Mouse (Mus musculus) neutrophil, adult 5-6 weeks (primary cell): ENCODE measurements at regions not wholly inside any gene's neighbourhood (a gene's known extent, or its start where the extent isn't known, plus 50 kb on each side); places are given as distances from the start of the nearest gene placed in this dataset.

Experiments
- ATAC-seq: fragments of 151-379, 151-347 bp; 2 replicates; pipeline ENCODE4 v1.8.0; 2017; ENCODE audit warnings: mild to moderate bottlenecking, moderate TSS enrichment; ENCODE audit not compliant: insufficient number of reproducible peaks, poor library complexity, low FRiP score, severe bottlenecking; ENCODE audit errors: extremely low read depth

DNA sequence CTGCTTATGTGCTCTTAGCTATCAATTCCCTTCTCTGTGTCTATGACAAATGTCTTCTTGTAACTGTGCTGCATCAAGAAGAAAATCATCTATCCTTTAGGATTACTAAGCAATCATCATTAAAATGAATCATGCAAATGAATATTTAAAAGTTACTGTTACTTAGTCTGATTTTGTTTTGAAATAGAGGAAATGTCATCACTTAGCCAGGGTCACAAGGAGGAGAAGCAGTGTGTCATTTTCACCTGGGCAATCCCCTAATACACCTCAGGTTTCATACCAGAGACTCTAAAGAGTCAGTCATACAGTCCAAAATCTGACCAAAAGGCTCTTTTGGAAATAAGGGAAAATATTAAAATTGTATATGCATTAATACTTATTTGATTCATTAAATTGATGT lies 74.2 kb upstream of the Klf6 start:
- no peak for ATAC-seq

DNA sequence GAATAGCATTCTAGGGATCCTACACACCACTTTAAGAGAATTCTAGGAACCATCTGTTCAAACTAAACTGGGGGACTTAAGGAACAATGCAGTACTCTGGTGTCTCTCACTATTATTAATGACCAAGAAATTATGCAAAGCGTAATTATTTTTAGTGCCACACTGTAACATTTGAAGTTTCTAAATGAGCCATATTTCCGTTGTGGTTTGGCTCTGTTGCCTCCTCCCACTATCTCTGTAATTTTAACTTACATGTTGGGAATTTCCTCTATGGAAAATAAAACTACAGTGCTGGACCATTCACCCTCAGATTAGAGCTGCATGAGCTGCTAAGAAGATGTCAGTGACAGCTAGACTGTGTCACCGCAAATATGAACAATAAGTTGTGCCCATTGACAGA lies 72.0 kb upstream of the Klf6 start:
- ATAC-seq = no peak

DNA sequence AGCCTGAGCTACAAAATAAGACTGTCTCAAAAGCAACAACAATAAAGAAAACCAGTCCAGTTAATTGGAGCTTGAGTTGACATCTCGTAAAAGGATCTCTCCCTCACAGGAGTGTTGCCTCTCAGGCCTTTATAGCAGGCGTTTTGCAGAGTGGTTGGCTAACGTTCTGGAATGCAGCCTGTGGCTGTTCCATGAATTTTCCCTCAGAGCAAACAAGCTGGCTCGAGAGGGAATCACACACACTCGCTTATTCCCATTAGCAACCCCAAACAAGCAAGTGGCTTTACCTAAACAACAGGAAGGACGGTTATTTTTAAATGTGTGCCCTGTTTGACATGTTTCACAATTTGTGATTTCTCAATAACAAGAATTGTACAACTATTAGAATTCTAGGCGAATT lies 59.2 kb upstream of the Klf6 start:
- no peak for ATAC-seq

DNA sequence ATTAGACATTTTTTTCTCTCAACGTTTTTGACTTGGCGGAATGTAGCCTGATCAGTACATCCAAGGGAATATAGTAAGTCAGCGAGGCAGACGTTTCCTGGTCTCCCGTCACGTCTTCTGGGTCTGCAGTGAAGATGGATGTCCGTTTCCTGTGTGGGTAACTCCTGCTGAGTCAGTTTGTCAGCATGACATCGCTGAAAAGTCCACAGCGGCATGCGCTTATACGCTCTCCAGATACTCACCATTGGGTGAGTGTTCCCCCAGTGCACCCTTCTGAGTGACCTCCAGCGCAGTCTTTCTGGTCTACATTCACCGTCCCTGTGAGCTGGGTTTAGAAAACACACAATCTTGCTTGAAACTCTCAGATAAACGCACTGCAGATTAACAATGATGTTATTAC lies 58.5 kb upstream of the Klf6 start:
- ATAC-seq = peak; percentile 51; the same call in 1 of the 2 replicates

DNA sequence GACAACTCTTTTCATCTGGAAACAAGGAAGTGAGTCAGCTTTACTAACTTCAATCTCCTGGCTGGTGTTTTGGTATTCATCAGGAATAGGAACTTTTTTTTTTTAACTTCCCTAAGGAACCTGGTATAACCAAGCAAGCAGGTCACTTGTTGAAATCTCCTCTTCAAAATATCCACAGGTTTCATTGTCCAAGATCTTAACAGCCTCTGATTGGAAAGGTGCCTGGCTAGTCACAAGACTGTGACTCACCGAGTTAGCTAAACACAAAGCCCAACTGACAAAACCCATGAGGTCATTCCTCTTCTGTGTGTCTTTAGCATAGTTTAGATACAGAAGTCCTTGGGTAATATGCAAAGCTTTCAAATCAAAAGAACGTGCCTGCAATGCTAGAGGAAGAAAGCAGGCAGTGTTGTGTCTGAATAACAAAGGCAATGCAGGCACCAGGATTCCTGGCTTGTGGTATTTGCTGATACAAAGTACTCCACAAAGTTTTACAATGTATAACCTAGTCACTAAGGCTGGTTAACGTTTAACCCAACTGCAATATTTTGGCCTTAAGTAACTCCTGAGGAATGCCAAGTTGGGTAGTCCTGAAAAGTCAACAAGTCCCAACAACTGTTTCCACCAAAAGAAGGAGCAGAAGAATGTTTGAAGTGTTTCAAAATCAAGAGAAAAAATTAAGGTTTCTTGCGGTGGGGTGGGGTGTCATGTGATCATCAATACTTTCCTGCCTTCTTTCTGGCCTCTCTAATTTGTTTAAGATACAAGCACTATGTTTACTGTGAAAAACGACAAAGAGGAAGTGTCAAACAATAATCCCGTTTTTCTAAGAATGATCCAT lies 57.5 kb upstream of the Klf6 start:
- ATAC-seq = peak; percentile 74

DNA sequence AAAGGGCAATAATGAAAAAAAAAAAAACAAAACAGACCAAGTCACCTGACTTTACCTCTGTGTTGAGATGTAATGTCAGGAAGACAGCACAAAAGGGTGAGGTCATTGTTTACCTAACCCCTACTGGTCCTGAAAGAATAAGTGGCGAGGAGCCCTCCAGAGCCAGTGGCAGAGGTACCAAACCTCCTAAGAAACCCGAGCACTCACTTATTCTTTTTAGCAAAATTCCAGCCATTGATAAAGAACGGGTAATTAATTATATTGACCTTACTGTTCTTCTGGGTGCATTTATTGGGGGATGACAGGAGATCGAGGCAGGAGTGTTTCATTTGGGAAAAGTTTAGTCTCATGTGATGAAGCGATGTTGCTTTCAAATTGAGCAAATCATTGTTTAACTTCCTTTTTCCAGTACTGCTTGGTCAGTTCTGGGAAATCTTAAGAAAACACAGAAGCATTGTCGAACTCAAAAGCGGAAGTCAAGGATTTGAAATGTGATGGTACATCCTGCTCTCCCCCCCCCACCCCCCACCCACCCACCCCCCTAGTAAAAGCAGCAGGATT lies 56.8 kb upstream of the Klf6 start:
- ATAC-seq = peak; percentile 60

DNA sequence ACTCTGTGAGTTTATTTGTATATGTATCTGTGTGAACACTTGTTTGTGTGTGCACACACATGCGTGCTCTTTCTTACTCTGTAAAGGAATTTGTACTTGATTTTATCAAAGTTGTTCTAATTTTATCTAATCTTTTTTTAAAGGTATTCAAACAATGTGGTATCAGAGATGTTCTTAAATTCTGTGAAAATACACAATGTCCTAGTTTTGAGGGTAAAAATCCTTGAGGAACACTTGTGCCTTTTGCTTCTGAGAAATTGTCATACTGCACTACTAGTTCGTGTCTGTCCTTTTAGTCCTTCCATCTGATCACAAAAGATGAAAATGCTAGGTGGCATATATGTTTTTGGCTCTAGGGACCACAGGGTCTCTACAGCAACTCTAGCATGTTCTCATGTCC lies 52.9 kb upstream of the Klf6 start:
- no peak for ATAC-seq
